Mouse (Mus musculus) testis, adult 2 months (tissue): ENCODE measurements around the gene Hist1h4j. TPM values are rescaled to one million over a fixed set of nuclear protein-coding genes. Genes with fewer than 3 reads are reported as not detected.
"Not testable (repeated sequence)": the region's sequence is repeated elsewhere in the genome, so short reads cannot be mapped to it uniquely, and the experiment has no call there.

Source experiments
- H3K27ac ChIP-seq: fragments of 200-500 bp; 2 replicates; pipeline ENCODE4 v1.5.1; 2012; ENCODE audit warnings: low read depth, low read length; ENCODE audit not compliant: control insufficient read depth, insufficient read depth
- H3K27me3 ChIP-seq: fragments of 200-500 bp; 2 replicates; pipeline ENCODE4 v1.6.1; 2012; ENCODE audit warnings: mild to moderate bottlenecking, low read length, moderate library complexity; ENCODE audit not compliant: control insufficient read depth, insufficient read depth
- H3K36me3 ChIP-seq: fragments of 200-500 bp; 2 replicates; pipeline ENCODE4 v1.6.1; 2012; ENCODE audit warnings: mild to moderate bottlenecking, low read length; ENCODE audit not compliant: control insufficient read depth, insufficient read depth
- H3K4me1 ChIP-seq: fragments of 200-500 bp; 2 replicates; pipeline ENCODE4 v1.6.1; 2012; ENCODE audit warnings: low read length; ENCODE audit not compliant: control insufficient read depth, insufficient read depth
- H3K4me3 ChIP-seq: fragments of 200-500 bp; 2 replicates; pipeline ENCODE4 v1.5.1; 2012; ENCODE audit warnings: low read depth, mild to moderate bottlenecking, low read length, moderate library complexity, mixed read lengths; ENCODE audit not compliant: control insufficient read depth
- CTCF ChIP-seq: fragments of 200-500 bp; IDR thresholded peaks from 2 replicates; pipeline ENCODE4 v1.5.1; 2012; ENCODE audit warnings: low read depth, mild to moderate bottlenecking, inconsistent platforms, low read length, moderate library complexity; ENCODE audit not compliant: control insufficient read depth, insufficient read depth, insufficient replicate concordance
- POLR2A ChIP-seq: fragments of 200-500 bp; IDR thresholded peaks from 2 replicates; pipeline ENCODE4 v1.6.1; 2012; ENCODE audit warnings: low read depth, mild to moderate bottlenecking, inconsistent platforms, low read length, moderate library complexity; ENCODE audit not compliant: control insufficient read depth
- polyA plus RNA-seq: library from polyadenylated mRNA; depleted of rRNA; stranded (reverse); fragments of >200 nt; gene quantifications from 2 replicates; pipeline ENCODE4 v1.2.3, GENCODE M21; 2012; rRNA removed

Gene Hist1h4j
- polyA plus RNA-seq, 1 experiment: 6.1 TPM

DNA sequence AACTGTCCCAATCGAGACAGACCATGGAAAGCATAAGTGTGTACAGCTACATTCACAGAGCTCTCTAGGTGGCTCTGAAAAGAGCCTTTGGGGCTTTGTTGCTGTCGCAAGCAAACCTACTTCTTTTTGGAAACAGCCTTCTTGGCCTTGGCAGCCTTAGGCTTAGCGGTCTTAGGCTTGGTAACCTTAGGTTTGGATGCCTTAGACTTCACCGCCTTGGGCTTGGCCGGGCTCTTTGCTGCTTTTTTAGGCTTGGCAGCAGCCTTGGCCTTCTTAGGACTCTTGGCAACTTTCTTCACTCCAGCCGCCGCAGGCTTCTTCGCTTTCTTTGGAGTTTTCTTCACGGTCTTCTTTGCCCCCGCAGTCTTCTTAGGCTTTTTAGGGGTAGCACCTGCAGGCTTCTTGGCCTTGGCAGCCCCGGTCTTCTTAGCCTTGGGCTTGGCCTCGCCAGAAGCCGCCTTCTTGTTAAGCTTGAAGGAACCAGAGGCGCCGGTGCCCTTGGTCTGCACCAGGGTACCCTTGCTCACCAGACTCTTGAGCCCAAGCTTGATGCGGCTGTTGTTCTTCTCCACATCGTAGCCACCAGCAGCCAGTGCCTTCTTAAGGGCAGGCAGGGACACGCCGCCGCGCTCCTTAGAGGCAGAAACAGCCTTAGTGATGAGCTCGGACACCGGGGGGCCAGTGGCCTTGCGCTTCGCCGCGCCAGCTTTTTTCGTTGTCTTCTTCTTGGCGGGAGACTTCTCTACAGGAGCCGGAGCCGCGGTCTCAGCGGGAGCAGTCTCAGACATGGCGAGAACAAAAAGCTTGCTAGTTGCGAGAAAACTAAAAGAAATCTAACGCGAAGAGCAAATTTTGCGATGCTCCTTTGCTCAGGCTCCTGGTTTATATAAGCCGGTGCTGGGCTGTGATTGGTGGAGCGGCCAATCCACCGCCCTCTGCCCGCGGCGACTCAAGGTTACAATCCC lies 45.2 kb downstream of the Hist1h4j start, which contains the start of gene Hist1h1b:
TSS of gene Hist1h1b (minus strand) at position 859 of the 965 bp plus-strand sequence.
- Histone ChIP-seq H3K4me1 (peaks cover 17% of the 10 kb centered on the region), H3K27me3 (peaks cover 2% of the 10 kb centered on the region; the same call in 1 of the 2 replicates), H3K4me3 (peak within 1 kb of the TSS; percentile 82), H3K36me3 (no peaks in the 10 kb centered on the region), H3K27ac (peak within 1 kb of the TSS; percentile 82)
- no peak for TF ChIP-seq CTCF
- no peak for TF ChIP-seq POLR2A

DNA sequence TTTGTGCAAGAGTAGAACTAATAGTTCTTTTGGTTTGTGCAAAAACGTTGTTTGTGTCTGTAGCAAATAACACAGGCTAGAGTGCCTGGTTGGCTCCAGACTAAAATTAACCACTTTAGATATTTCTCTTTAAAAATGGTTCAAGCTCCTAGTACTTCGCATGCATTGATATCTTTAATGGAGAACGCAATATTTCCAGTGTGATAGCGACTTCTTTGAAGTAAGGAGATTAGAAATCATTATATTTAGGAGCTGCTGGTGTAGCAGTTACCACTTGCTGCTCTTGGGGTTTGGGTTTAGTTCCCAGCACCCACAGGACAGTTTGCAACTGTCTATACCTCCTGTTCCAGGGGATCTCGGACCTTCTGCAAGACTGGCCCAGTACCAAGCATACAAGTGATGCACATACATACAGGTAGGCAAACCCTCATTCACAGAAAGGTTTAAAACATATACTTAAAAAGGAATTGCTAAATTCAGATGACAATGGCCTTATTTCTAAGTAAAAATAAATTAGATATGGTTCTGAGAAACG lies 46.2 kb downstream of the Hist1h4j start:
- H3K27me3 ChIP-seq: peaks cover 2% of the 10 kb centered on the region; the same call in 1 of the 2 replicates
- peaks cover 17% of the 10 kb centered on the region for H3K4me1 ChIP-seq
- no peaks in the 10 kb centered on the region for H3K36me3 ChIP-seq
- TF ChIP-seq POLR2A: no peak
- TF ChIP-seq CTCF: no peak
- H3K4me3 ChIP-seq: no peak overlapping the region
- H3K27ac ChIP-seq: no peak overlapping the region

DNA sequence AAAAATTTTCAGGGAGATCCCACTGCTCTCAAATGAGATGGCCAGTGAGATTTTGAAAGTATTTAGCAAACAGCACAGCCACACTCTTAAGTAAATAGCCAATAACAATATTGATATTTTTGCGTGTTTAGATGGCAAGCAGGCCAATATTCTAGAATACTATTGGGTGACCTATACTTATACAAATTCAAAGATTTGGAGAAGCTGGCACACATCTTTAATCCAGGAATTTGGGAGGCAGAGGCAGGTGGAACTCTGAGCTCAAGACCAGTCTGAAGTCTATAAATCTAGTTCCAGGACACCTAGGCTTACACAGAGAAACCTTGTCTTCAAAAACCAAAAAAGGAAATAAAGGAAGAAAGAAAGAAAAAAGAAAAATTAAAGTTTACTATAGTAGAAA lies 46.8 kb downstream of the Hist1h4j start:
- Histone ChIP-seq H3K27ac (no peak overlapping the region), H3K4me1 (peaks cover 17% of the 10 kb centered on the region), H3K4me3 (no peak overlapping the region), H3K27me3 (peaks cover 2% of the 10 kb centered on the region; the same call in 1 of the 2 replicates), H3K36me3 (no peaks in the 10 kb centered on the region)
- TF ChIP-seq CTCF (no peak), POLR2A (no peak)

DNA sequence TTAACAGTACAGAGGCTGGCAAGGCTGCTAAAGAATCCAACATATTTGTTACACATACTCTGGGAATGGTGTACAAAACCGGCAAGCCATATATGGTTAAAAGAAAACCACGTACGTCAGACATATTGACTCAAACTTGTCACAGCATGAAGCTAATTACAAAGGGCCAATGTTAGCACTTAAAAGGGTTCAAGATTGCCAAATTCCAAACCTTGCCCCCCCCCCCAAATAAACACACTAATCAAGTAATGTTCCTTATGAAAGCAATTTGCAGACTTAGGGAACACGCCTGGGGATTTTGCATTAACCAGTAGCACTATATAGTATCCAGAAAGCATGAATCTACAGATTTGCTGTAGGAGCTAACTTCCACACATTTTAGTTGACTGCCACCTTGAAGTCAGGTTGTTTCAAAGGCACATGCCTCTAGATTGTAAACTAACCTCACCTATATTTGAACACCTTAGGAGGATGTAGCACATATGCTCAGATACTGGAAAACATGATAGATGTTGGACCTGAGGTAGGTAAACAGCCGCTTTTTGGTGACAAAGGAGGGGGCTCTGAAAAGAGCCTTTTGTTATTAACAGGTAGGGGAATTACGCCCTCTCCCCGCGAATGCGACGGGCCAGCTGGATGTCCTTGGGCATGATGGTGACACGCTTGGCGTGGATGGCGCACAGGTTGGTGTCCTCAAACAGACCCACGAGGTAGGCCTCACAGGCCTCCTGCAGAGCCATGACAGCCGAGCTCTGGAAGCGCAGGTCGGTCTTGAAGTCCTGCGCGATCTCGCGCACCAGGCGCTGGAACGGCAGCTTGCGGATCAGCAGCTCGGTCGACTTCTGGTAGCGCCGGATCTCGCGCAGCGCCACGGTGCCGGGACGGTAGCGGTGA lies 47.7 kb downstream of the Hist1h4j start:
- H3K36me3 ChIP-seq, H3K27me3 ChIP-seq: not testable (repeated sequence)
- Histone ChIP-seq H3K4me1 (peaks cover 17% of the 10 kb centered on the region), H3K4me3 (peak overlapping the region; percentile 36), H3K27ac (peak overlapping the region; percentile 13; the same call in 1 of the 2 replicates)

DNA sequence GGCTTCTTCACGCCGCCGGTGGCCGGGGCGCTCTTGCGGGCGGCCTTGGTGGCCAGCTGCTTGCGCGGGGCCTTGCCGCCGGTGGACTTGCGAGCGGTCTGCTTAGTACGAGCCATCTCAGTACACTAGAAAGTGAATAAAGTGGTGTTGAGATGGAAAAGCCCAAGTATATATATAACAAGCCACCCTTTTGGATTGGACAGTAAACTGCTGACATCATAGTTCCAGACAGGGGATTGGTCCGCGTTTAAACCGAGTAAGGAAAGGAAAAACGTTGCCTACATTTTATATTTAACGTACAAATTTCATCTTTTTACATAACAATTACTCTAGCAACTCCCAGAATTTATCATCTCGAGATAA lies 48.4 kb downstream of the Hist1h4j start, which contains the start of gene Hist1h3i:
TSS of gene Hist1h3i (minus strand) at position 116 of the 363 bp plus-strand sequence.
- no peaks in the 10 kb centered on the region for H3K36me3 ChIP-seq
- peak within 1 kb of the TSS; percentile 25; the same call in 1 of the 2 replicates for H3K27ac ChIP-seq
- no peak for TF ChIP-seq POLR2A
- TF ChIP-seq CTCF: no peak
- H3K4me3 ChIP-seq: peak within 1 kb of the TSS; percentile 36
- H3K27me3 ChIP-seq: peaks cover 2% of the 10 kb centered on the region; the same call in 1 of the 2 replicates
- H3K4me1 ChIP-seq: peaks cover 17% of the 10 kb centered on the region

DNA sequence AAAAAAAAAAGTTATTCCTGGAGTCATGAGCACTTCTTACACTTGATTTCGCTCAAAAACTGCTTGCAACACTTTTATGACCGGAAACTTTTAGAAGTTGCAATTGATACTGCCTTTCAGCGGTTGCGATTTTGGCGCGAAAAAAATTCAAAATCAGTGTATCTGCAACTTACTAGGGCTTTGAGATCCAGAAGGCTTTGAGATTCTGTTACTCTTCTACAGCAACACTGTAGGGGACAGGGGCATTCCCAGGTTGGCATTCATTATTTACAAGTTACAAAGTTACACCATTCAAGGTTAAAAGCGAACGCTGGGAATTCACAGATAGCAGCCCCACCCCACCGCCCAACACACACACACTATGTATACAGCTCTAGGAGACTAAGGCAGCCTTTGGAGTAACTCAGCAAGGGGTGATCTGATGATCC lies 48.9 kb downstream of the Hist1h4j start:
- Histone ChIP-seq H3K4me1 (peaks cover 17% of the 10 kb centered on the region), H3K4me3 (no peak overlapping the region), H3K27me3 (peaks cover 2% of the 10 kb centered on the region; the same call in 1 of the 2 replicates), H3K36me3 (no peaks in the 10 kb centered on the region), H3K27ac (no peak overlapping the region)
- TF ChIP-seq POLR2A: no peak

DNA sequence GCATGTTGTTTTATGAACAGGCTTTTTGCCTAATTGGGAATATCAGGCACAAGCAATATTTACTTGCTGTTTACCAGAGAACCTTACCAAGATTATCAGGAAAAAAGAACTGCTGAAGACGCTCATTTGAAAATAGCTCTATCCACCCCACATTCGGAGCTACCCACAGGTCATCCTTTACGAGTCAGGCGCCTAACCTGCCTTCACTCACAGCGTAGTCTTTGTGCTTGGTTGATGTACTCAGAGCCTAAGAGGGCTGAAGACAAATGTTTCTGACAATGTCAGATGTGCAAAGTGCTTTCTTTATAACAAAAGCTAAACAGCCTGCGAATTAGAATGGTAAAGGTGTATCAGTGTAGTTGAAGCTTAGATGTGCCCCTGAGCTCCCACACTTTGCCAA lies 49.4 kb downstream of the Hist1h4j start:
- Histone ChIP-seq H3K27me3 (peaks cover 2% of the 10 kb centered on the region; the same call in 1 of the 2 replicates), H3K36me3 (no peaks in the 10 kb centered on the region), H3K27ac (no peak overlapping the region), H3K4me1 (peaks cover 13% of the 10 kb centered on the region), H3K4me3 (no peak overlapping the region)
- TF ChIP-seq POLR2A (no peak), CTCF (no peak)

Other genes with a start within 250 kb of the Hist1h4j start
- gene AK157302, start 239.8 kb upstream of the Hist1h4j start, polyA plus RNA-seq: 2.8 and 3.2 TPM in 2 replicates
- gene Gm11273, start 233.6 kb upstream of the Hist1h4j start, polyA plus RNA-seq: 6.4 and 6.6 TPM in 2 replicates
- 1.3 and 1.7 TPM in 2 replicates for gene Zkscan8, start 203.9 kb upstream of the Hist1h4j start, polyA plus RNA-seq
- not detected in 2 replicates for gene Olfr1366, start 192.3 kb upstream of the Hist1h4j start, polyA plus RNA-seq
- not detected in 2 replicates for gene Olfr1535, start 175.2 kb upstream of the Hist1h4j start, polyA plus RNA-seq
- not detected in 2 replicates for gene Olfr1364, start 153.3 kb upstream of the Hist1h4j start, polyA plus RNA-seq
- gene Olfr1362, start 121.0 kb upstream of the Hist1h4j start, polyA plus RNA-seq: not detected in 2 replicates
- 0.04 TPM in 1 of 2 replicates, not detected in the other for gene Olfr11, start 92.5 kb upstream of the Hist1h4j start, polyA plus RNA-seq
- 0.19 TPM in 1 of 2 replicates, not detected in the other for gene Olfr1361, start 71.7 kb upstream of the Hist1h4j start, polyA plus RNA-seq
- gene Olfr1360, start 57.7 kb upstream of the Hist1h4j start, polyA plus RNA-seq: 0.07 TPM in 1 of 2 replicates, not detected in the other
- 0.35 and 0.38 TPM in 2 replicates for gene Olfr1359, start 37.0 kb upstream of the Hist1h4j start, polyA plus RNA-seq
- gene Hist1h2bl, start 18.9 kb upstream of the Hist1h4j start, polyA plus RNA-seq: 3.2 and 3.6 TPM in 2 replicates
- 2.0 and 6.1 TPM in 2 replicates for gene Hist1h2ai, start 18.6 kb upstream of the Hist1h4j start, polyA plus RNA-seq
- gene Hist1h3h, start 17.4 kb upstream of the Hist1h4j start, polyA plus RNA-seq: 14.7 and 20.5 TPM in 2 replicates
- gene Hist1h2bm, start 13.0 kb upstream of the Hist1h4j start, polyA plus RNA-seq: 6.1 and 6.2 TPM in 2 replicates
- 37.3 and 40.8 TPM in 2 replicates for gene Hist1h4k, start 15.4 kb downstream of the Hist1h4j start, polyA plus RNA-seq
- 2.4 and 3.9 TPM in 2 replicates for gene Hist1h2ak, start 18.8 kb downstream of the Hist1h4j start, polyA plus RNA-seq
- gene Hist1h2bn, start 19.1 kb downstream of the Hist1h4j start, polyA plus RNA-seq: 2.3 and 3.0 TPM in 2 replicates
- 0.36 TPM in 1 of 2 replicates, not detected in the other for gene Hist1h1b, start 45.6 kb downstream of the Hist1h4j start, polyA plus RNA-seq
- 5.8 and 7.4 TPM in 2 replicates for gene Hist1h3i, start 48.3 kb downstream of the Hist1h4j start, polyA plus RNA-seq
- gene Hist1h2an, start 52.2 kb downstream of the Hist1h4j start, polyA plus RNA-seq: 1.8 and 2.1 TPM in 2 replicates
- gene Hist1h2bp, start 52.4 kb downstream of the Hist1h4j start, polyA plus RNA-seq: 155 and 156 TPM in 2 replicates
- 28.8 and 32.6 TPM in 2 replicates for gene Hist1h2bq, start 75.1 kb downstream of the Hist1h4j start, polyA plus RNA-seq
- gene Hist1h2ao, start 75.4 kb downstream of the Hist1h4j start, polyA plus RNA-seq: not detected in 2 replicates
- not detected in 2 replicates for gene Hist1h4m, start 76.7 kb downstream of the Hist1h4j start, polyA plus RNA-seq
- 32.2 and 38.8 TPM in 2 replicates for gene Hist1h4n, start 97.1 kb downstream of the Hist1h4j start, polyA plus RNA-seq
- 7.4 and 12.0 TPM in 2 replicates for gene Hist1h2ap, start 98.4 kb downstream of the Hist1h4j start, polyA plus RNA-seq
- 26.8 and 30.6 TPM in 2 replicates for gene Hist1h2br, start 98.7 kb downstream of the Hist1h4j start, polyA plus RNA-seq
- 2.7 and 2.8 TPM in 2 replicates for gene Zfp184, start 210.0 kb downstream of the Hist1h4j start, polyA plus RNA-seq
- gene Pom121l2, start 246.1 kb downstream of the Hist1h4j start, polyA plus RNA-seq: 128 and 157 TPM in 2 replicates